Mouse (Mus musculus) macrophage (primary cell): ENCODE results near the gene Nqo1. TPM values are rescaled to one million over a fixed set of nuclear protein-coding genes. Genes with fewer than 3 reads are reported as not detected.

Experiments used
- H3K27ac ChIP-seq: fragments of 350-480 bp; formaldehyde crosslinking; 2 replicates; pipeline ENCODE4 v1.9.0; 2021
- H3K36me3 ChIP-seq: fragments of 350-480 bp; formaldehyde crosslinking; 2 replicates; pipeline ENCODE4 v1.9.0; 2021; ENCODE audit errors: inconsistent target
- H3K4me3 ChIP-seq: fragments of 350-480 bp; formaldehyde crosslinking; 2 replicates; pipeline ENCODE4 v1.9.0; 2021; ENCODE audit errors: inconsistent target
- H3K79me2 ChIP-seq: fragments of 350-480 bp; formaldehyde crosslinking; 2 replicates; pipeline ENCODE4 v1.9.0; 2021; ENCODE audit errors: inconsistent target
- WGBS: methylation state at CpG from one replicate; pipeline ENCODE4 v1.1.7; 2026; ENCODE audit warnings: inconsistent platforms; ENCODE audit not compliant: missing documents; 5-methylcytosine and 5-hydroxymethylcytosine counted together
- polyA plus RNA-seq: library from polyadenylated mRNA; stranded (reverse); fragments of 250-400 nt; gene quantifications from 3 replicates; pipeline ENCODE4 v1.2.4, GENCODE M21; 2018; ENCODE audit warnings: inconsistent platforms
- total RNA-seq, 78 experiments: library from RNA; depleted of rRNA; stranded (reverse); fragments of 250-400 nt; gene quantifications; 1 replicate in 9 of 78; 2 replicates in 24 of 78; 3 replicates in 43 of 78; 4 replicates in 2 of 78; pipeline ENCODE4 v1.2.4; 2018; ENCODE audit warnings: inconsistent platforms in 56 of 78

Gene Nqo1
- total RNA-seq (2018; cell fraction: chromatin; rRNA removed): 1 to 10 TPM in 2 of 26 experiments, under 1 TPM in 5, not detected in 19; 0.46 to 1.7 (median 0.66) TPM
- 1 to 10 TPM in 22 of 26 experiments, under 1 TPM in 4; 0.89 to 5.3 (median 1.3) TPM for total RNA-seq (2018; cell fraction: cytosol; rRNA removed)
- total RNA-seq (2018; cell fraction: nucleus; rRNA removed): 1 to 10 TPM in 5 of 26 experiments, under 1 TPM in 16, not detected in 5; 0.30 to 2.4 (median 0.71) TPM
- polyA plus RNA-seq: 1.2 to 2.9 TPM (median 2.1 TPM) in 3 replicates

DNA sequence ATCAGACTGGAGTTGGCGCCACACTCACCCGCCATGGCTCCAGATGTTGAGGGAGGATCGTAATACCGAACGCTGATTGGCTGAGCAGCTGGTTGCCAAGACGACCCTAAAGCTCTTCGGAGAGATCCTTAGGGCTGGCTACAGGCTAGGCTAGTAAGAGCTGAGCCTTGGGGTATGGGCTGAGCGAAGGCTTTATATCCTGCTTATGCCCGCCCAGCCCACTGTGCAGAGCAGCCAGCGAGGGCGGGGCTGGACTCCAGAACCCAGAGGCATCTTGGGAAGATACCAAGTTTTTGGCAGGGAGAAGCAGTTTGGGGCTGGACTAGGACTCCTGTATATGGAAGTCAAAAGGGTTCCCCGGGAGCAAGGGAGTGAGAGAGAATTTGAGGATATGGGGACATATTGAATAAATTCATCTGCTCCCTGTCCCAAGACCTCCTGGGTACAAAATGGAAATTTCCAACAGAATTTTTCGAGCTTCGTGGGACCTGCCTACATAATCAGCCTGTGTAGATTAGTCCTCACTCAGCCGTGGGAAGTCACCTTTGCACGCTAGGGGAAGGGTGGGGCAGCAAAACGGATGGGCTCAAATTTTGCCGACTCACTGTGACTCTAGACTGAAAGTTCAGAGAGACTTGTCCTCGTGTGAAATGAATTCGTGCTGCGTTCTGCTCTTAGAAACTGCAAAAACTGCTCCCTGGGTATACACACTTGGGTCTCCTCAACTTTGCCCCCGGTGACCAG, at the start of gene Nqo1:
Nqo1 (minus strand) TSS at position 169 of the 744 bp plus-strand sequence.
- H3K79me2 ChIP-seq: no peaks in the 10 kb centered on the region
- 0 out of 2 replicates have a peak within 1 kb of the TSS, but pooled peaks have one; percentile 12 for H3K27ac ChIP-seq
- 8% methylated on average over 22 of the region's 22 CpGs for WGBS
- no peaks in the 10 kb centered on the region for H3K36me3 ChIP-seq
- peak within 1 kb of the TSS; percentile 24 for H3K4me3 ChIP-seq

DNA sequence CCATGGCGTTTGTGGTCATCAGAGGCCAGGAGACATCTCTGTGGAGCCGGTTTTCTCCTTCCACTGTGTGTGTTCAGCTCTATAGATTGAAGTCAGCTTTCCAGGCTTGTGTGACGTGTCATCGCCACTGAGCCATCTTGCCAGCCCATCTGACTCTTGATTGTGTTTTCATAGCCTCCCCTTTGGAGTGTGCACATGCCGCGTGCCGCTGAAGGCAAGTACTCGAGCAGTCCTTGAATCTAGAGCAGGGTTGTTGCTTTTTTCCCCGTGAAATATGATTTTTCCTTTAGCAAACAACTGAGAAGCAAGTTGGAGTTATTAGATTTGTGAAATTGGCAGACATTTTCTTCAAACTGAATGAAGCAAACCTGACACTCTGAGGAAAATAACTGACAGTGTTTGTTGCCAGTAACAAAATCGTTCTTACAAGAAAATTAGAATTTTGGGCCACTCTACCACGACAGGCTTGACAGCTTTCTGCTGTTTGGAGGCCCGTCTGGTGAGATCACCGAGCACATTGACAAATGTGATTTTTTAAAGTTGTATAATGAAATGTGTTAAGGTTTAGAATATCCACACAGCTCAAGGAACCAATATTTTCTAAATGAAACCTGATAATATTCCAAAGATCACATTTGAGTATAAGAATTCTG, 48.5 kb upstream of the Nqo1 start:
- H3K36me3 ChIP-seq: peaks cover 20% of the 10 kb centered on the region
- 91% methylated on average over 12 of the region's 13 CpGs for WGBS
- H3K4me3 ChIP-seq: no peak overlapping the region
- peaks cover 69% of the 10 kb centered on the region for H3K79me2 ChIP-seq
- no peak overlapping the region for H3K27ac ChIP-seq

DNA sequence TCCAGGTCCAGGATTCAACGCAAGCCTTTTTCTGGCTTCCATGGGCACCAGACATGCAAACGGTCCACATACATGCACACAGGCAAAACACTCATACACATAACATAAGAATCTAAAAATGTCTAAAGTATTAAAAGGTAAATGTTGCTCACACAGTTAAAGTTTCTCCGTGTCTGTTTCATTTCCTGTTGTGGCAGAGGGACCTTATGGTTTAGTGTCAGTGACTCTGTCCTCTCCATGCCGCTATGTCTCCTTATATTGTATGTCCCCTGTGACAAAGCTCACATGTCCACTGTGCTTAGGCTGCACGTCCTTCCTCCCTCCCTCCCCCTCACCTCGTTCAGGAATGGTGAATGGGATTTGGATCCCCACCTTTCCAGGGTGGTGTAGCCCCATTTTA, 46.6 kb upstream of the Nqo1 start:
- Histone ChIP-seq H3K79me2 (peaks cover 77% of the 10 kb centered on the region), H3K36me3 (peaks cover 9% of the 10 kb centered on the region; the same call in 1 of the 2 replicates), H3K27ac (0 out of 2 replicates have a peak overlapping the region, but pooled peaks have one; percentile 14), H3K4me3 (no peak overlapping the region)
- 47% methylated on average over 6 of the region's 6 CpGs for WGBS

DNA sequence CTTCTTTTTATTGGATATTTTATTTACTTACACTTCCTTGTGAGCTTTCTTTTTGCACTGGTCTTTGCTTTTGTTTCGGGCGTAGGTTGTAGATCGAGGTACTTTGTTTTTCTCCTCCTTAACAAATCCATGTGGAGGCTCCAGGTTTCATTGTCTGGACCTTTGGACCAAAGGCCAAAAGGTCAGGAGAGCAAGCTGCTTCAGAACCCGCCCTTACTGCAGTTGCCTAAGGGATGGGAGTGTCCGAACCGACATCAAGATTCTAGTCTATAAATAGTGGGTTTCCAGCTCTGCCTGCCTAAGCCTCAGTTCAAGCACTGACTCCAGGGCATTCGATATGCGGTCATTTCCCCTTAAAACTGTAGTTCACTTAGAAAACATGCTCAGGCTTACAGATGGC, 46.1 kb upstream of the Nqo1 start:
- peaks cover 9% of the 10 kb centered on the region; the same call in 1 of the 2 replicates for H3K36me3 ChIP-seq
- H3K4me3 ChIP-seq: no peak overlapping the region
- 64% methylated on average over 8 of the region's 8 CpGs for WGBS
- H3K79me2 ChIP-seq: peaks cover 82% of the 10 kb centered on the region
- 0 out of 2 replicates have a peak overlapping the region, but pooled peaks have one; percentile 14 for H3K27ac ChIP-seq

DNA sequence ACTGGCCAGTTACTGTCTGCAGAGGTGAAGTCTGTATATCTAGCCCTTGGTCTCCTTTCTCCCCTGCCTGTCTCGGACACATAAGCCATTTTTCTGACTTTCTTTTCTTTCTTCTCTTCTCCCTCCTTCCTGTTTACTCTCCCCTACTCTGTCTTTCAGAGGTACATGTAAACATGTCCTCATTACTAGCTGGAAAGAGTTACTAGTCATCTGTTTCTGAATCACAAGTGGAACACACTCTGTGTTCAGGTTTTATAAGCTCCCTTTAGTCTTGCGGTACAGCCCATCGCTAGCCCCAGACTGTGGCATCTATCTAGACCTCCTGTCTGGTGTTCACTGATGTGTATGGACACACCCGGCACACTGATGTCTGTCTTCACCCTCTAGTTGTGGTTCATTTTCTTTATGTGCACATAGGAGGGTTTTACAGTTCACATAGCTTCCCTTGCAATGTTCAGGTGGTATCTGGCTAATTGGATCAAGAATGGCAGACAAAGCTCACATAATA, 45.4 kb upstream of the Nqo1 start:
- peaks cover 4% of the 10 kb centered on the region; the same call in 1 of the 2 replicates for H3K36me3 ChIP-seq
- H3K79me2 ChIP-seq: peaks cover 89% of the 10 kb centered on the region
- 91% methylated on average over 4 of the region's 4 CpGs for WGBS
- no peak overlapping the region for H3K4me3 ChIP-seq
- no peak overlapping the region for H3K27ac ChIP-seq

DNA sequence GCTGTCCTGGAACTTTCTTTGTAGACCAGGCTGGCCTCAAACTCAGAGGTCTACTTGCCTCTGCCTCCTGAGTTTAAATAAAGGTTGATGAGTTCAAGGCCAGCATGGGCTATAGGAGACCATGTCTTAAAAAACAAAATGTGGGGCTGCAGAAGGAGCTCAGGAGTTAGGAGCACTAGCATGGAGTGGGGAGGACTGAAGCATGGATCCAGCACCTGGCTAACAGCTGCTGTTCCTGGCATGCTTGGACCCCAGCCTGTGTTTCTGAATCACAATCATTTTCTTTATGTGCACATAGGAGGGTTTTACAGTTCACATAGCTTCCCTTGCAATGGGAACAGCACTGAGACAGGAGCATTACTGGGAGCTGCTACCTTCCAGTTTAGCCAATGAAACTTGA, 44.7 kb upstream of the Nqo1 start:
- Histone ChIP-seq H3K27ac (no peak overlapping the region), H3K36me3 (no peaks in the 10 kb centered on the region), H3K4me3 (no peak overlapping the region), H3K79me2 (peaks cover 96% of the 10 kb centered on the region)

DNA sequence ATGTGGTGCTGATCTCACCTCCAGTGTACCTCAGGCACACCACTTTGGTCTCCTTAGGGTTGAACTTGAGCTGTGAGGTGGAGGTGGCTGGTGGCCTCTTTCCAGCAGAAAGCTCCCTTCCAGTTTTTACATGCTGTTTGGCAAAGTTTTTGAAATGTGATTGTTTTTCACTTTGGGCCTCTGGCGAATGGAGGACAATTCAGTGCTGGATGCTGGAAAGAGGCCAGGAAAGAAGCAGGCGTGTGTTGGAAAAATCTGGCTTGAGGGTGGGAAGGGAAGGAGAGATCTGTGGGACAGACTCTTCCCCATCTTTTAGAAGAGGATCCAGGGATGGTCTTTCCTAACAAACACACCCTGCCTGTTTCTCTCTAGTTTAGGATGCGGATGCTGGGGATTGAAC, 41.6 kb upstream of the Nqo1 start:
- Histone ChIP-seq H3K4me3 (no peak overlapping the region), H3K36me3 (no peaks in the 10 kb centered on the region), H3K27ac (no peak overlapping the region), H3K79me2 (peaks cover 100% of the 10 kb centered on the region)
- WGBS: 94% methylated on average over 3 of the region's 3 CpGs

DNA sequence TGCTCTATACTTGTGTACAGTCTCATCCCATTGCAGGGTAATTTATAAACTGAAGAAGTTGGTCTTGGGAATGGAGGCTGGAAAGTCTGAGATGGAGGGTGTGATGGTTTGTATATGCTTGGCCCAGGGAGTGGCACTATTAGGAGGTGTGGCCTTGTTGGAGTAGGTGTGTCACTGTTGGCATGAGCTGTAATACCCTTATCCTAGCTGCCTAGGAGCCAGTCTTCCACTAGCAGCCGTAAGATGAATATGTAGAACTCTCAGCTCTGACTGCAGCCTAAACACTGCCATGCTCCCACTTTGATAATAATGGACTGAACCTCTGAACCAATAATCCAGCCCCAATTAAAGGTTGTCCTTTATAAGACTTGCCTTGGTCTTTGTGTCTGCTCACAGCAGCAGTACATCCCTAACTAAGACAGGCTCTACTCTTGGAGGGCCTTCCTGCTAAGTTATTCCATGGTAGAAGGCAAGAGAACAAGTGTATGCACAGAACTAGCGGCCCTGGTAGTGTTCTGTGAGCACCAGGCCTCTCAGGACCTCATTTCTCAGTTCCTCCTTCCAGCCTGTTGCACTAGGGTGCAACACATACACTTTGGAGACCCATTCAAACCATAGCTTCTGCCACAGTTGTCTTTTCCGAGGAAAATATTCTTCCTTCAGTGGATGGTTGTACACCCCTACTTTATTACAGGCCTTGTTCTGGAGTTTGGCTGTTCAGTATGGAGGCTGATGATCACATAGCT, 37.0 kb upstream of the Nqo1 start:
- 67% methylated on average over 3 of the region's 3 CpGs for WGBS
- H3K27ac ChIP-seq: no peak overlapping the region
- H3K4me3 ChIP-seq: no peak overlapping the region
- H3K36me3 ChIP-seq: no peaks in the 10 kb centered on the region
- H3K79me2 ChIP-seq: peaks cover 86% of the 10 kb centered on the region

DNA sequence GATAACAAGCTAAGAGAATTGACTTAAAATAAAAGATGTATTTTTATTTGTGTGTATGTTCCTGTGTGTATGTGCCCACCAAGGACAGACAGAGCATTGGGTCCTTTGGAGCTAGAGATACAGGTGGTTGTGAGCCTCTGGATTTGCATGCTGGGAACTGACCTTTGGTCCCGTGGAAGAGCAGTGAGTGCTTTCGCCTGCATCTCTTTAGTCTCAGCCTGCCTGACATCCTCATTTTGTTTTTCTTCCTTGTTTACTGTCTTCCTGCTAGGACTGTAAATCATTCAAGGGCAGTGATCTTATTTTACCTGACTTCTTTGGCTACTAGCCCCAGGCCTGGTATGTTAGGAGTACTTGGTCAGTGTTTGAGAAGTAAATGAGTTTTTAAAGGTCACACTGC, 34.7 kb upstream of the Nqo1 start:
- H3K27ac ChIP-seq: peak overlapping the region; percentile 83
- WGBS: 85% methylated on average over 2 of the region's 2 CpGs
- H3K4me3 ChIP-seq: peak overlapping the region; percentile 91; the same call in 1 of the 2 replicates
- H3K79me2 ChIP-seq: peaks cover 62% of the 10 kb centered on the region
- H3K36me3 ChIP-seq: no peaks in the 10 kb centered on the region

DNA sequence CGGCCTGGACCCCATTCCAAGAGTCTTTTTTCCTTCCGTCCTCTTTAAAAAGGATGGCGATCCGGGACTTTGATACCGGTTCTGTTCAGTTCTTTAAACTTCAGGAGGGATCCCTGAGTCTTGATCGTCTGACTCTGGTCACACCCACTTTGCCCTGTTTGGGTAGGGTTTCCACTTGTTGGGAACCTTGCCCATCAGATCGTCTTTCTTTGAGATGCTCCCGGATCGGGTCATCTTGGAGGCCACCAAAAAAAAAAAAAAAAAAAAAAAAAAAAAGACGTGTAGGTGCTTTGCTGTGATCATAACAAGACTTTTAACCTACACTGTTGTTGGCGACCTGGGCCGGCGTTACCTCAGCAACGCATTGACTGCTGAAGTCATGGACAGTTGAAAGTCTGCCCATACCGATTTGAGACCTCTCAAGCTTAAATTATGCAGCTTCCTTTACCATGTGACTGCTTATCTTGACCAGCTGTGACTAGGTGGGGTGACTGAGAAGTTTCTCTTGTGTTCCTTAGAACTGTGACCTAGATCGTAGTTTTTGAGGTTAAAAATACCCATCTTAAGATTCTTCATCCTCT, 33.9 kb upstream of the Nqo1 start:
- peaks cover 55% of the 10 kb centered on the region for H3K79me2 ChIP-seq
- no peaks in the 10 kb centered on the region for H3K36me3 ChIP-seq
- WGBS: 4% methylated on average over 15 of the region's 16 CpGs
- peak overlapping the region; percentile 83 for H3K27ac ChIP-seq
- H3K4me3 ChIP-seq: peak overlapping the region; percentile 91

DNA sequence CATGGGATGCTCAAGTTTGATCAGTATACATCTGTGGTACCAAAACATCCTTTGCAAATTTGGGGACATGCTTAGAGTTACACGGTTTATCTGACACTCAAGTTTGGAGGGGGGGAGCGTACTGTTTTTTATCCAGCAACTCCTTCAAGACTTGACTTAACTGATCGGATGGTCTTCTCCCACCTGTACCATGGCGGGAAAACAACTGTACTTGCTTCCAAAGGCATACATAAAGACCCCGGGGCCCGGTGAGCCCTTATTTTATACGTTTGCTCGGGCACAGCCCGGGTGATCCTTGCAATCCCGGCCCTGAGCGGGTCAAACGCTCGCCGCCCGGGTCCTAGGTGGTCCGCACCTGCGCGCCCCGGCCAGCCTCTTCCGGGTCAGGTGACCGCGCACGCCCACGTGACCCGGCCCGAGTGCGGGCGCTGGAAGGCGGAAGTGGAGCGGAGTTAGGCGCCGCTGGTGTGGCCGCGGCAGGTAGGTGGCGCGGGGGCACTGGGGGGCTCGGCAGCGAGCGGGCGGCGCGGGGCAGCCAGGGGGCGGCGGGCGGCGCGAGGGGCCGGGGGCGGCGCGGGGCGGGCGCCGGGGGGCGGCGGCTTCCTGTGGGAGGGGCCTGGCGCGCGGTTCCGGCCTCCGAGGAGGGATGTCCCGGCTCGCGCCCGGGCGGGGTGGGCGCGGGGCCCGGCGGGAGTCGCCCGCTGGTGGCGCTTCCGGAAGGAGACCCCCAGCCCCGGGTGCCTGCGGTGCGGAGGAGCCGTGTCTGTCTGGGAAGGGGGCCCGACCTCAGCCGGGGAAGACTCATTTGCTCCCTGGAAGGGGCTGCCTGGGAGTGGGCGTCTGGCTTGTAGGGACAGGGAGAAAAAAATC, 33.2 kb upstream of the Nqo1 start, which contains the start of gene Wwp2:
Wwp2 (plus strand) TSS at position 404 of the 870 bp plus-strand sequence.
- Histone ChIP-seq H3K4me3 (peak within 1 kb of the TSS; percentile 91), H3K27ac (peak within 1 kb of the TSS; percentile 83), H3K79me2 (peaks cover 47% of the 10 kb centered on the region), H3K36me3 (no peaks in the 10 kb centered on the region)
- WGBS: under 1% methylated on average over 50 of the region's 81 CpGs

DNA sequence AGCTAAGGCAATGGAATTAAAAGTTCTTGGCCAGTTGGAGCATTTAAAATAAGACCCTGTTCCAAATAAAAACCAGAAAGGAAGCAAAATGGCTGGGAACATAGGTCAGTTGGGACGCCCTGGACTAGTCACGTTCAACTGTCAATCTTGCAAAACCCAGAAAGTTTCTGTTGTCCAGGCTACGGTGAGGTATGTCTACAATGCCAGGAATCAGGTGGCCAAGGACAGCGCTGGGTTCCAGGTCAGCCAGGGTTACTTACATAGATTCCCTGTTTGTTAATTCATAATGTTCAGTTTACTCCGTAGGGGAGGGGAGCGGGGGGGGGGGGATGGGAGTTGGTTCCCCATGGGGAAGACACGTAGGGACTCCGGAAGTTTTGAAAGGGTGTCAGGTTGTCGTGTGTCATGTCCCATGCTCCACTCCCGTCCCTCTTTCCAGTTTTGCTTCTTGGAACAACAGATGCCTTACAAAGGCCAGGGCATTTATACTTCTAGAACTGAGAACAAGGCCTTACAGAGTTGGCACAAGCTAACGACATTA, 32.5 kb upstream of the Nqo1 start:
- WGBS: 23% methylated on average over 11 of the region's 11 CpGs
- peak overlapping the region; percentile 48; the same call in 1 of the 2 replicates for H3K27ac ChIP-seq

DNA sequence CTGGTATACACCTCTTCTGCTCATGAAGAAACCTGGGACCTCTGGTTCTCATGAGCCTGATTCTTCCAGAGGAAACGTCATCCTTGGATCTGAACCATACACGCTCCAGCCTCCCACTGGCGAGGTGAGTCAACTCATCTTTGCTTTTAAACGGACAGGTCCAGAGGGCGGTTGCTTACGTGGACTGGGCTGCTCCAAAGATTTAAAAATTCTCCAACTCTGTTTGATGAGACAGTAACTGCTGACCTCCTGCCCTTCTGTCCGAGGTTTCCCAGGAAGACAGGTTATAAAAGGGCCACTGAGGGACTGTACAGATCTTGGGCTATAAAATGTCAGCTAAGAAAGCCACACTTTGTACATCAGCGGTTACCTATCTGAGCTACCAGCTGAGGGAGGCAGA, 27.8 kb upstream of the Nqo1 start:
- Histone ChIP-seq H3K27ac (no peak overlapping the region), H3K36me3 (no peaks in the 10 kb centered on the region), H3K4me3 (no peak overlapping the region), H3K79me2 (no peaks in the 10 kb centered on the region)
- 96% methylated on average over 8 of the region's 8 CpGs for WGBS

More for the DNA sequence above, 32.5 kb upstream of the Nqo1 start:
- H3K4me3 ChIP-seq: peak overlapping the region; percentile 50
- no peaks in the 10 kb centered on the region for H3K36me3 ChIP-seq
- peaks cover 40% of the 10 kb centered on the region for H3K79me2 ChIP-seq
